Mouse (Mus musculus) hindlimb bud, embryonic 11.5 days (tissue): ENCODE results near the gene Parva.

Experiments used
- DNase-seq: peaks from one replicate; pipeline ENCODE4 v3.0.0-alpha.2; 2012; ENCODE audit warnings: low read depth, low spot score; ENCODE audit errors: extremely low spot score

Gene Parva

DNA sequence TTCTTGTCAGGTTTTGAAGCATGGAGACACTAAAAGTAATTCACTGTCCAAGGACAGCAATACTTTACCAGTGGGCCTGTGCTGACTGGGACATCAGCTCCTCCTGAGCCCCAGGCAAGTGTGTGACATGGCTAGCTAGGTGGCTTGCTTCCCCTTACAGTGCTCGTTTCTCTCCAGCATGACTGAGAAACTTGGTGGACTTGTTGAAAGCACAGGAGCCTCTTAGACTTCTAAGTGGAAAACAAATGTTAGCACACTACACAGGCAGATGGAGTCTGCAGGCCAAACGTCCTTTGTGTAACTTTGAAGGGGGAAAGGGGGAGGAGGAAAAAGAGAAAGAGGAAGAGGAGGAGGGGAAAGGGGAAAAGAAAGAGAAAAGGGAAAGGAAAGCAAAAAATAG, 172.3 kb downstream of the Parva start:
- no peak for DNase-seq

DNA sequence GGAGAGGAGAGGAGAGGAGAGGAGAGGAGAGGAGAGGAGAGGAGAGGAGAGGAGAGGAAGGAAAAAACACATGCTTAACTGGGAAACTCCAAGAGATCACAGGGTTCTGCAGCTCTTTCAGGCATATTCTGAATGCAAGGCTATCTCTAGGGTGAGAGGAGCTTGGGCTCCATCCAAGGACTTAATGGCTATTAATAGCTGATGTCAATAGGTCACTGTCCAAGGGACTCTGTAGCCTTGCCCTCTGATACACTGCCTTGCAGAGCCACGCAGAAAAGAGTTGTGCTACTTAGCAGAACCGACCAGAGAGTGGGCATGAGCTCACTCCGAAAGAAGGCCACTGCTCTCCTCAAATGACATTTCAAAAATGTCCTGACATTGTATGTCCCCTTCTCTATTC, 172.9 kb downstream of the Parva start:
- DNase-seq, result no peak

DNA sequence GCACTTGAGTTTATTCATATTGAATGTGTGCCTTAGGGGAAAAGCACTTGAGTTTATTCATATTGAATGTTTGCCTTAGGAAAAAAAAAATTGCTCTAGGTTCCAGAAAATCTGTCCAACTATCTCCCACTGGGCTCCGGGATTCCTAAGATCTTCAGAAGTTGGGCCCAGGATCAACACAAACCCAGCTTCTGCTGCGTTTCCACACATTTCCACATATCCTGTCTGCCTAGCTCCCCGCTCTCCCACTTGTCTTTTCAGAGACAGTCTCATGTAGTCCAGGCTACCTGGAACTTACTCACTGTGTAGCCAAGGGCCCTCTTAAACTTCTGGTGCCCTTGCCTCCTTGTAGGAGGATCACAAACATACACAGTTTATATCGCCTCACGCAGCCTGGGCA, 175.7 kb downstream of the Parva start:
- DNase-seq, result no peak

DNA sequence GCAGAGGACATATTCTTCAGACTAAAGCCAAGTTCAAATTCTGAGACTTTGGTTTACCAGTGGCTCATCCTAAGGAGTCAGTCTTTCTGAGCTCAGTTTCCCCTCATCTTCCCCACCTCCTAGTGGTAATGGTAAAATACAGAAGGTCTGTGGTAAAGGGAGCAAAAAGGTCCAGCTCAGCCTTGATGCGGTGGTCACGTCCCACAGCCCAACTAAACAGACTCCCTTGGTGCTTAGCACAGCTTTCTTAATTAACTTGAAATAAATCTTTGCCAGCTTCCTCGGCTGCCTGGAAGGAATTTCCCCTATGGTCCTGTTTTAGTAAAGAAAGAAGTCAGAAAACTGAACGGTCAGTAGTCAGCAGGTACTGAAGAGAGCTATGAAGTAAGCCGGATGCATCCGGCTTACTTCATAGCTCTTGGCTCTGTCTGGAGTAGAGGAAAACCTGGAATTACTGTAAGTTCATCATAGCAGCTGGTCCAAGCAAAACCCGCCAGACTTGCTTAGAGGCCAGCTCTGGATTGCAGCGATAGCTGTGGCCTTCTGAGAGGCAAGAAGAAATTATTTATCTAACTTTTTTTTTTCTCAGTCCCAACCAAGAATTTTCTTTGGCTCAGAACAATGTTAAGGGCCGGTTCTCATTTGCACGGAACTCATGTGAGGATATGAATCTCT, 176.3 kb downstream of the Parva start:
- DNase-seq, result no peak

DNA sequence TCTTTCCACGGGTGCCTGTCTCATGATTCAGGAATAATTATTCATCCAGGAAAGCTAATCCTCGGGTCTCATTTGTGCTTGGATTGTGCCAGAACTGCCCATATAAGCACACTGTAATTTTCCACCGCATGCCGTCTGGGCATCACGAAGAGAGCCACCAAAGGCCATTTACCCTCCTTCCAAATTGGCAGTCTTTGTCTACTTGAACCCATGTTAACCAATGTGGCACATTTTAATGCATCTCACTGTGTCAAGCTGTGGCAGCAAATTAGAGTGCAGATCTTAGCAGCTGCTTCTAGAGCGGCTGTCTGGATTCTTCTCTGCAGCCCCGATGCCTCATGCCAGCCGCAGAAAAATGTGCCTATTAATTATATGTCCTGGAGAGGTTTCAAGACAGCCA, 176.9 kb downstream of the Parva start:
- no peak for DNase-seq

DNA sequence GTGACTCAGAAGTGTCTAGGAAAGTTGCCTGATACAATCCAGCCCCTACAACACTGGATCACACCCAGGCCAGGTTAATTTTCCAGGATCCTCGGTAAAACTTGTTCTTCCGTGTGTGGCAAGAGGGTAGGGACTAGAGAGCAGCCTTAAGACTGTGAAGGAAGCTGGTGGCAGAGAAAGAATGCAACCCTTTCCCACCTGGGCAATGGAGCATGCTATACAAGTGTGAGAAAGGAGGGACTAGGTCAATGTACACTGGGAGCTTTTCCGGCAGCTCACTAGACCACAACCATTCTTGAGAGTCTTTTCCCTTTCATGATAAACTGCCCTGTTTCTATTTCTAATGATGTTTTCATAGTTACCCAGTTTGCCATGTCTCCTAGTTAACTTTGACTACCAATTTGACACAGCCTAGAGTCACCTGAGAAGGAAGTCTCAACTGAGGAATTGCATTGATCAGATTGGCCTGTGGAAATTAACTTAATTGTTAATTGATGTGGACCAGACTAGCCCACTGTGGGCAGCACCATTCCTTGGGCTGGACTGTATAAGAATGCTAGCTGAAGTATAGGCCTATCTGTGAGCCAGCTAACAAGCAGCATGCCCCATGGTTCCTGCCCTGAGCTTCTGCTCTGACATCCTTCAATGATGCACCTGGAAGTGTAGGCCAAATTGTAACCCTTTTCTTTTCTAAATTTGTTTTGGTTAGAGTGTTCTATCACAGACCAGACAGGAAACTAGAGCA, 186.9 kb downstream of the Parva start:
- DNase-seq, result no peak

DNA sequence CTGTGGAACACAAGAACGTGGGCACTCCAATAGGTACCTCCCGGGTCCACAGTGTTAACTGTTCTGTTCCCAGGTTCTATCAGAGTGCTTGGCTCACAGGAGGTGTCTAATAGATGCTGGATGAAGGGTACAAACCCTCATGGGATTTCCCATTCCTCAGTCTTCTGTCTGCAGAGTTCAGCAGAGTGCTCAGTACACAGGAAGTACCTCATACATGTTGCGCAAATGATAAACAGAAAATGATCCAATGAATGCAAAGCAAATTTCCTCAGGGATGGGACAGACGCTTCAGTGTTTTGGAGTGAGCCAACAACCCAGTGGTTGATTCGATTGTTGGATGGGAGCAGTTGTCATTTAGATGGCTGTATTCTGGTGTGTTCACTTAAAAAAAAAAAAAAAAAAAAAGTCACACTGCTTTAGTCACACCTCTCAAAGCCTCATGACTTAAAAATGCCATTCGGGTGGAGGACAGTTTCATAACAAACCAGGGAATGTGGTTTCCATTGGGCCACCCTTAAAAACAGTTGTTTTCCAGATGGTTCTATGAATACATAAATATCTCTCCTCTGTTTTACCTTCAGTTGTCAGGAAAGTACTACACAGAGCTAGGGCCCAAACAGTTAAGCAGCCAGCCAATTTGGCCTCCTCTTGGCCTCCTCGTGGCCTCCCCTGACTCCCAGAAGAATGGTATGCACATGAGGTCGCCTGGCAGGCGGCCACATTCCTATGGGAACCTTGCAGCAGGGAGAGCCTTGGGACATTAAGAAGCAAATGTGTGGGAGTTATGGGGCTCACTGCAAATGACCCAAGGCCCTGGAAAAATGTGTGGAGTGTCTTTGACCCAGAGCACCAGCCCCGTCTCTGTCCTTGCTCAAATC, 187.7 kb downstream of the Parva start:
- DNase-seq, result no peak

DNA sequence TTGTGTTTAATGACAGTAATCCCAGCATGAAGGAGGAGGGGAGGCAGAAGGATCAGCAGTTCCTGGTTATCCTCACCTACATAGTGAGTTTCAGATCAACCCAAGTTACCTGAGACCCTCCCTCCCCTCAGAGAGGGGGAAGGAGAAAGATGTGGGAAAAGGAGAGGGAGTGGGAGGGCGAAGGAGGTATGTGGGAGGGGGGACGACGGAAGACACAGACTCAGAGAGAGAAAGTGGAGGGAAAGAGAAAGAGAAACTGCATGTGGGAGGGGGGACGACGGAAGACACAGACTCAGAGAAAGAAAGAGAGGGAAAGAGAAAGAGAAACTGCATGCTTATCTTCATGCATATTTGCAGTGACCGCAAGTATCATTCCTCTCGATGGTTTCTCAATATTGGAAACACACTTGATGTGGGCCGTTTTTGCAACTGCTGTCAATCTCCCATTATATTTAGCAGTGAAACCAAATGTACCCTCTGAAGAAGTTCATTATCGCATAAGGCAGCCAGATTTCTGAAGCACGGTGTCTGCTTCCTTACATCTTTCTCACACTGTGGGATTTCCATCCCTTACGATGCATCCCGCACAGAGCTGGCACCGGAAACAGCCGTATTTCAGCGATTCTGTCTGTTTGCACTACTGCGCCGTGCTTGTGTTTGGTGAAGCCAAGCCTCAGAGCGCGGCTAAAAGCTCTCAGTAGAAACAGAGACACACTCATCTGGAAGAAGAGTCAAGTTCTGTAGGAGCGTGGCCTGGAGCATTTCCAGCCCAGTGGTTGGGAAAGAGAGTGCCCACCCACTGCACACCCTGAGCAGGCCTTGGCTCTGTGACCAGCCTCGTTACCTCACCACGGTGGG, 193.2 kb downstream of the Parva start:
- DNase-seq, result no peak

DNA sequence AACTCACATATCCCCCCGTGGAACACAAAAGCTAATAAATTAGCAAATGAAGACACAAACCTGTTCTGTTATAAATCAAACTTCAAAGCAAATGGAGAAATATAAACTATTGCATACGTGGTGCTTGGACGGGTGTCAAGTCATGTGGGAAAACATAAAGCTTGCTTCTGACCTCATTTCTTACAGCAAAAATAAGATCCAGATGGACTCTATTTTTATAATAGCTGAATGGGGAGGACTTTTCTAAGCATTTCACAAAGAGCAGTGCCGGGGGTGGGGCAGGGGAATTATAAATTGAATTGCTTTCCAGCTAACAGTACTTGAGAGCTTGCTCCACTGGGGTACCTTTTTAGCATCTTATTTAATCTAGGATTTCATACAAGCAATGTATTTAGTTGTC, 200.2 kb downstream of the Parva start:
- DNase-seq, result no peak

DNA sequence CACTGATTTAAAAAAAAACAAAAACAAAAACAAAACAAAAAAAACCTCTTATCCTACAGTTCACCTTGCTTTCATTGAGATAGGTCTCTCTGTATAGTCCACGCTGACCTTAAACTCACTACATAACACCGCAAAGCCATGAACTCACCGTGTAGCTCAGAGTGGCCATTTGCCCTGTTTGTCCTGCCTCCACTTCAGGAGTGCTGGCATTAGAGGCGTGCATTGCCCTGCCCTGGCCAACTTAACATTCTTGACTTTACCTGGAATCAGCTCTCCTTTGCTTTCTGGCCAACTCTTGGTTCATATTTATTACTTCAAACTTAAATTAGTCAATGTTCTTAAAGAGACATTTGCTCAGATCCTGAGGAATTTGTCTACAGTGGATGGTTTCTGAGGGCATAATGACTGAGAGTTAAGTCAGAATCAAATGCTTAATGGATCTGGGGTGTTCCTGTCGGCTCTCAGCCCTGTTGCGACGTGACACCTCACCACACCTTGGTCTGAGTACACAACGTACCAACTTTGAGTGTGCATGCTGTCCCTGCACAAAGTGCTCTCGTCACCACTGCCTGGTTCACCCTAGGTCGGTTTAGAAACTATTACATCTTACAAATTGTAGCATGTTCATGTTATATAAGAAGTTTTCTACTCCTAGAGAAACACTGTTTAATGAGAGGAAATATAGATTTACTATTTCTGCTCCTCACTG, 207.4 kb downstream of the Parva start:
- DNase-seq, result no peak

DNA sequence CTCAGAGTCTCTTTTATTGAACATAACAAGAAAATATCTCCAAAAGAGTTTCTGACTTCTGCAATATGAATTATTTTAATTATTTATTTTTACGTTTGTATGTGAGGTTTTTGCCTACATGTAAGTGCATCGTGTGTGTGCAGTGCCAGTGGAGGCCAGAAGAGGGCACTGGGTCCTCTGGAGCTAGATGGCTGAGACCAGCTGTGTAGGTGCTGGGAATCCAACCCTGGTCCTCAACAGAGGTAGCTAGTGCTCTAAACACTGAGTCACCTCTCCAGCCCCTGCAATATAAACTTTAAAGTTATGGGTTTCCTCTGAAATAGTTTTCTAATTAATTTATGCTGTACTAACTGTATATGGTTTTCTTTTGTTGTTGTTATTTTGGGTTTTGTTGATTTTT, 208.6 kb downstream of the Parva start:
- DNase-seq, result no peak
